Mouse (Mus musculus) lung, postnatal 36 days (tissue): ENCODE data around the gene Nlrc3.
"Not testable (repeated sequence)": the region's sequence is repeated elsewhere in the genome, so short reads cannot be mapped to it uniquely, and the experiment has no call there.

Experiments
- DNase-seq: peaks from one replicate; pipeline ENCODE4 v3.0.0; 2022; ENCODE audit warnings: mixed read lengths

The Nlrc3 gene

GRCm38 (mm10) chr16:3976251-3976671 lies at the start of gene Nlrc3:
TSS of gene Nlrc3 (minus strand) at chr16:3976632.
- peak; percentile 11 for DNase-seq

DNA sequence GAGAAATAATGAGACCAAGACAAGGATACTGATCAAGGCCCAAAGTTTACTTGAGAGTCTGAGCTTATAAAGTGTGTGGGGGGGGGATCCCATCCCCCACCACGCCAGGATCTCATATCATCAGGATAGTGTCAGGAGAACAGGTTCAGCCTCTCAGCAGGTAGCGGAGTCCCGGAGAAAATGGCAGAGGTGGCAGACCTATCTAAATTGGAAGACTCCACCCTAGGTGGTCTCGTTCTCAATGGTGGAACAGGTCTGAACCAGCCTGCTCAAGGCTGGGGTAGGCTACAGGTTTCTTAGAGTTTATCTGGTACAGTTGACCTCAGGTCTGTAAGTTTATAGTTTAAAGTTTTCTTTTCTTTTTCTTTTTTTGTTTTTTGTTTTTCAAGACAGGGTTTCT lies 46.3 kb upstream of the Nlrc3 start:
- no peak for DNase-seq

- no peak for DNase-seq
These were observed 44.8 kb upstream of the Nlrc3 start for GRCm38 (mm10) chr16:4021241-4021640.

- not testable (repeated sequence) for DNase-seq
These were observed 41.0 kb upstream of the Nlrc3 start for GRCm38 (mm10) chr16:4017466-4017865.

DNA sequence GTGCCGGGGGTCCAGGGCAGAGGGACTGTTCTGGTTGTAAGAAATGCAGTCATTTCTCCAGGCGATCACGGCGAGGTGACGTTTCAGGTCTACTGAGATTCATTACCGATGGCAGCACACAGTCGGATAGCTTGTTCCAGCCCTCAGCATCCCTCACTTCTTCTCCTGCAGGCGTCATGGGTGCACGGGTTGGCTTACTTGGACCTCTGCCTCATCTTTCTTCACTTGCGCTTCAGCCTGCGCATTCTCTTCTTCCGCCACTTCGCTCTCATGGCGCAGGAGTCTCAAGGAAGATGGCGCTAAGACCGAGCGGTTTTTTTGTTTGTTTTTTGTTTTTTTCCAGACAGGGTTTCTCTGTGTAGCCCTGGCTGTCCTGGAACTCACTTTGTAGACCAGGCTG lies 40.4 kb upstream of the Nlrc3 start:
- DNase-seq = not testable (repeated sequence)

DNA sequence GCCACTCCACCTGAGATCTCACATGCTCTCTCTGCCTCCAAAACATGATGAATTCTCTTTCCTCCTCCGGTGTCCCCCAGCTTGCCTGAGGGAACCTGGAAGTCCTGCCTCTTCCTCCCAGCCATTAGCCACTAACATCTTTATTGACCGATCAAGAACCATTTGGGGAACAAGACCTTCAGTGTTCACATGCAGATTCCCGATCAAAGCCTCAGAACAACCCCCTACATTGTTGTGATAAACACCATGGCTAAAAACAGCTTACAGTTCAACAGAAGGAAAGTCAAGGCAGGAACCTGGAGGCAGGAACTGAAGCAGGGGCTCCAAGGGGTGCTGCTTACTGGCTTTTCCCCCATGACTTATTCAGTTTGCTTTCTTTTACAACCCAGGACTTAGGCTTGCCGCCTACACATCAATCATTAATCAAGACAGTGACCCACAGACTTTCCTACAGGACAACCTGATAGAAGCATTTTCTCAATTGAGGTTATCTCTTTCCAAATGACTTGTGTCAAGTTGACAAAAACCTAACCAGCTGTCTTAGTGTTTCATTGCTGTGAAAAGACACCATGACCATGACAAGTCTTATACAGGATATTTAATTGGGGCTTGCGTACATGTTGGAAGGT lies 37.7 kb upstream of the Nlrc3 start:
- no peak for DNase-seq

- no peak for DNase-seq
These were observed 36.6 kb upstream of the Nlrc3 start for GRCm38 (mm10) chr16:4012882-4013570.

DNA sequence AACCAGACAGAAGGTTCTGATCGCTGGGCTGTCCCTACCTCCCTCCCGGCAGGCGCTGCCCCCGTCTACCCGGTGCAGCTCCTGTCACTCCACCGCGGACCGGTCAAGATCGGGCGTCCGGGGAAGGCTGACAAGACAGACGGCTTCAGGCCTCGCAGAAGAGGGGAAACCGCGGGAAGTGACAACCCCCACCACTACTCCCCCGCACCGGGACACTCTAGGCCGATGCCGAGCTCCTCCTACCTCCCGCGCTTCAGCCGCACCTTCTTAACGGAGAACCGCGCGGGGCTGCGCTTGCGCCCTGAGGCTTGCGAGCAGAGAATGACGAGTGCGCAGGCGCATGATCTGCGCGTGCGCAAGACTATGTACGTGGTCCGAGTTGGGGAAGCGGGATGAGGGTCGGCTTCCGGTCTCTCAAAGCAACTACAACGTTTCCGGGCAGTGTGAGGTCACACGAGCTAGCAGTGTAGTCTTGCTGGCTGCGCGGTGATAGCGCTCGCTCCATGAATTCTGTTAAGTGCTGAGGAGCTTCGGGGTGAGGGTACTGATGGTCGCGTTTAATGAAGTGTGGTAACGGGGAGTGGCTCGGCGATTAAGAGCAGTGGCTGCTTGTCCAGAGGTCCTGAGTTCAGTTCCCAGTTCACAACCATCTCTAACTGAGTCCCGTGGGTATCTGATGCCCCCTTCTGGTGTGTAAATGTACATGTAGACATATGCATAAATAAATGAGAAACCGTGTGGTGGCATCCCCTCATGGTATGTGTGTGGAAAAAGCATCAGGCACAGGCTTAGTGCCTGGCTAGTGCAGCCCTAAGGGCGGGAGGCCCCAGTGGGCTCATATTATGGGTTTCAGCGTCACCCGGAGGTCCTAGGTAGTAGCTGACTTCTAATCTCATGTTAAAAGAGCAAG lies 27.3 kb upstream of the Nlrc3 start, which contains the start of gene Slx4:
Slx4 (minus strand) TSS at position 282 of the 910 bp plus-strand sequence.
- peak; percentile 96 for DNase-seq

GRCm38 (mm10) chr16:3988410-3988809 lies 12.0 kb upstream of the Nlrc3 start:
- DNase-seq = no peak

GRCm38 (mm10) chr16:3983146-3983700 lies 6.8 kb upstream of the Nlrc3 start:
- DNase-seq = no peak

DNA sequence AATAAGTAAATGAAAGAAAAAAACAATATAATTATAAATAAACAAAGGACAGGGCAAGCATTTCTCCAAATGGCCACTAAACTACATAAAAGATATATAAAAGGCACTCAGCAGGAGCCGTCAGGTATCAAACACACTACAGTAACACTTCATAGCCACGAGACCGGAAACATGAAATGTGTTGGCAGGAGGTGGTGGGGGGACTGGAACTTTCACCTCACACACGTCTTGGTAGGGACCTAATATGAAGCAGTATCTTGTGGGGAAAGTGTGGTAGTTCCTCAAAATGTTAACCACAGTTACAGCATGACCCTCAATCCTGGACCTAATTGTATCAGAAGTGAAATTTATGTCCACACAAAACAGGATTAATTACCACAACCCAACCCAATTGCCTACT lies 5.7 kb upstream of the Nlrc3 start:
- no peak for DNase-seq

DNA sequence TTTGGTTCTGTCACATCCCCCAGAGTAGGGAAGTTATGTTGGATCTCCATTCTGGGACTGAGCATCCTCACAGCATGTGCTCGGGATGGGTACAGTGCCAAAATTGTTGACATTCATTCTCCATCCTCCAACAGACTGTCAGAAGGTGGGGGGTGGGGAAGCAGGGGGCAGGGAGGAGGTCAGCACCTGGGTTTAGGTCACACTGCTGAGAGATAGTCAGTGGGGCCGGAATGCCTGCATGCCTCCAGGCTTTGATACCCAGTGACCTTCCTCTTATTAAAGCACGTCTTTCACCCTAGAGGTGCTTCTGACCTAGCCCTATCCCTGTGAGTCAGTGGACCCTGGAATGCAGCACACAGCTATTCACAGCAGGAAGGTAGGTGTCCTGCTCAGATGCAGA lies 280 bp upstream of the Nlrc3 start:
- DNase-seq = no peak

DNA sequence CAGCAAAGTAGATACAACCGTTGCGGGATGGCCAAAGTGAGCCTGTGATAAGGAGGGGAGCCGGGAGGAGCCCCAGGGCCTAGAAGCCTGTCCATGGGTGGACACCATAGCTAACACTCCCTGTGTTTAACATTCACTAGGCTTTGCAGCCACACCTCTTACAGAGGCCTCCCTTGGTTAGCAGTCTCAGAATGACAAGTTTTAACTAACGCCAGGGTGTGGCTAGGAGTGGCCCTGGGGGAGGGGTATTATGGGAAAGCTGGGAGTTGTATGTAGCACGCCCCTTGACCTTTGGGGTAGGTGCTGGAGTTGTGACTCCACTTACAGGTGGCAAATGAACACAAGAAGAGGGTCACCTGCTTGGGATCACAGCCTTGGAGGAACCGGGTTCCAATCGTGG lies 774 bp downstream of the Nlrc3 start:
- no peak for DNase-seq

DNA sequence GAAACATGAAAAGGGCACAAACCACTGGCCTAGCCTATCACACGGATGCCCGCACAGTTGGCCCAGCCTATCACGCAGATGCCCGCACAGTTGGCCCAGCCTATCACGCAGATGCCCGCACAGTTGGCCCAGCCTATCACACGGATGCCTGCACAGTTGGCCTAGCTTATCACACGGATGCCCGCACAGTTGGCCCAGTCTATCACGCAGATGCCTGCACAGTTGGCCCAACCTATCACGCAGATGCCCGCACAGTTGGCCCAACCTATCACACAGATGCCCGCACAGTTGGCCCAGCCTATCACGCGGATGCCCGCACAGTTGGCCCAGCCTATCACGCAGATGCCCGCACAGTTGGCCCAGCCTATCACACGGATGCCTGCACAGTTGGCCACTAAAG lies 2.0 kb downstream of the Nlrc3 start:
- not testable (repeated sequence) for DNase-seq

DNA sequence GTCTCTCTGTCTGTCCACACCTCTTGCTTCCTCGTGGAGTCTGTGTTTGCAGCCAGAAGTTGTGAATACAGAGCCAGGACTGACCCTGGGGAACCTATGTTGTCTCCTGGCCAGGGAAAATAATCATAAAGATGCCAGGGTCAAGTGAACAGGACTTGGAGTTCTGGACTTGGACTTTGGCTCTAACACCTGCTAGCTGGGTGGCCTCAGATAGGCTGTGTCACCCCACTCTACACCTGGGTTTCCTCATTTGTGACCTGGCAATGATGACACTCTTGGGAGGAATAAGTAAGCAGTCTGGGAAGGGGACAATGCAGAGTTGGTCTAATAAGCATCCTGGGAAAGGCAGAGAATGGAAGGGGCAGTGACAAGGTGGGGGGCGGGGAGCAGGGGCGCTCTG lies 10.9 kb downstream of the Nlrc3 start:
- no peak for DNase-seq

GRCm38 (mm10) chr16:3964990-3965389 lies 11.4 kb downstream of the Nlrc3 start:
- DNase-seq = no peak

DNA sequence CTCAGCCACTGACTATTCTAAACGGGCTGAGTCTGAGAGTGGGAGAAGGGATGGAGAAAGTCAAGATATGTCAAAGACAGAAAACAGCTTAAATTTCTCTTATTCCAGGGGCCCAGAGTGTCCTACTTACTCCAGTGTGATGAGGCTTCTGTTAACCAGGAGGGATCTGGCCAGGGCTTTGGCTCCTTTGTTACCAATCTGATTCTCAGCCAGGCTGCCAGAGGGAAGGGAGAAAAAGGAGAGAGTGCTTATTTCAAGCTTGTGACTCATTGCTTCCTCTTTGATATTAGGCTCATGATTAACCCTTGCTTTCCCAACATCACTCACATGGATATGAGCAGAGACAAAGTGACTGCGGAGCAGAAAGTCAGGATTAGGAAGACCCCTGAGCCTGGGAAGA lies 17.2 kb downstream of the Nlrc3 start:
- DNase-seq = no peak

- DNase-seq = peak; percentile 72
These were observed 20.1 kb downstream of the Nlrc3 start for GRCm38 (mm10) chr16:3956369-3956768.

DNA sequence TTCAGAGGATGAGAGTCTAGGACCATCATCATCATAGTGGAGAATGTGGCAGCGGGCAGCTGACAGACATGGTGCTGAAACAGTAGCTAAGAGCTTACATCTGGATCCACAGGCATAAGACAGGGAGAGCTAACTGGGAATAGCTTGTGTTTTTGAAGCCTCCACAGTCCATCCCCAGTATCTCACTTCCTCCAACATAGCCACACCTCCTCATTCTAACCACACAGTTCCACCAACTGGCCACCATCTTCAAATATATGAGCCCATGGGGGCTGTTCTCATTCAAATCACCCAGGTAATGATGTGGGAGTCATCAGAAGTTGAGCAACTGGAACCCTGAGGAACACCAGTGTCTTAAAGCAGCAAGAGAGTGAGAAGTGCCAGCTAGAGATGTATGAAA lies 25.3 kb downstream of the Nlrc3 start:
- no peak for DNase-seq

- DNase-seq = no peak
These were observed 41.7 kb downstream of the Nlrc3 start for GRCm38 (mm10) chr16:3934701-3935100.

GRCm38 (mm10) chr16:3934091-3934490 lies 42.3 kb downstream of the Nlrc3 start:
- DNase-seq = peak; percentile 77

DNA sequence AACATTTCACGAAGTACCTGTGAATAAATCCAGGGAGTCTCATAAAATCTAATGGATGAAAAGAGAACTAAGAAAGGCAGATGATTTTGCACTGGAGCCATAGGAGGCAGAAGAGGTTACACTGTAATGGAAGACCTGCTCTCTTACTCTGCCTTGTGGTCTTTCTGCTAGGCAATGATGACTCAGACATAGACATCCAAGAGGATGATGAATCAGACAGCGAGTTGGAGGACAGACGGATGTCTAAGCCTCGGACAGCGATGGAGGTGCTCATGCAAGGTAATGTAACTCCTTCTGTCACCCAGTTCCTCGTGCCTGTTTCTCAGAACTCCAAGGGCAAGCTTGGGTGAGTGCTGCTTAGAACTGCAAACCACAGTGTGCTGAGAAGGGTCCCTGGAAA lies 42.9 kb downstream of the Nlrc3 start:
- DNase-seq = no peak

GRCm38 (mm10) chr16:3929151-3929550 lies 47.3 kb downstream of the Nlrc3 start:
- DNase-seq = peak; percentile 47
